Mouse (Mus musculus): ENCODE data around the gene Klf8. TPM values are rescaled to one million over a fixed set of nuclear protein-coding genes. Genes with fewer than 3 reads are reported as not detected.
"Not testable (repeated sequence)": the region's sequence is repeated elsewhere in the genome, so short reads cannot be mapped to it uniquely, and the experiment has no call there.

The Klf8 gene
- total RNA-seq (2021), result 1 to 10 TPM in 1 of 2 experiments, under 1 TPM in 1; 0.54 to 1.2 TPM
- long read RNA-seq, experiment 1, result 0 reads
- long read RNA-seq, experiment 2, result 0 reads

DNA sequence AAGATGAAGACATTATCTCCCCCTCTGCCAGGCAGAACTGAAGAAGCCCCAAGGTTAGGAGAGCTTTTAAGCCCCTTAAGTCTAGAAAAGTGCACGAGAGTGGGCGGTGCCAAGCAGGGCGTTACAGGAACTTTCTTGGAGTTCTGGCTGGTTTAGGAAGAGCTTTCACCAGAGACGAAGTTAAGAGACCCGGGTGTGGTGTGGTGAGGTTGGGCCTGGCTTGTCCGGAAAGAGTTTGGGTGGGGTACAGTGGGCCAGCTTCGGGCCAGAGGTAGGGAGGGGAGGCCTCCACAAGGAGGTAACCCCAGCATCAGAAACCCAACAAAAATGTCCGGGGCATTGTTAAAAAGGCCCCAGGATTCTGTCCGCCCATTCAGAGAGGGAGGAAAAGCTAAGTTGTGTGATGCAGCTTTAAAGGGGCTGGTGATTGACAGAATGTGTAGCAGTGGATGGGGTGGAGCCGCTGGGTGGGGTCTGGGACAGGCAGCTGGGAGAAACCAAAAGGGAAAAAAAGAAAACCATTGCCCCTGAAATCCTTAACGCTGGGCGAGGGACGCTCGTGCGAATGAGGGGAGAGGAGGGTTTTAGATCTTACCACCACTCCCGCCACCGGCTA, at the start of gene Klf8:
Gene Klf8, plus strand, starts transcription at position 163 of the 616 bp plus-strand sequence.
- no peak for DNase-seq

GRCm38 (mm10) chrX:153199185-153199584, 38.1 kb upstream of the Klf8 start:
- not testable (repeated sequence) for DNase-seq

DNA sequence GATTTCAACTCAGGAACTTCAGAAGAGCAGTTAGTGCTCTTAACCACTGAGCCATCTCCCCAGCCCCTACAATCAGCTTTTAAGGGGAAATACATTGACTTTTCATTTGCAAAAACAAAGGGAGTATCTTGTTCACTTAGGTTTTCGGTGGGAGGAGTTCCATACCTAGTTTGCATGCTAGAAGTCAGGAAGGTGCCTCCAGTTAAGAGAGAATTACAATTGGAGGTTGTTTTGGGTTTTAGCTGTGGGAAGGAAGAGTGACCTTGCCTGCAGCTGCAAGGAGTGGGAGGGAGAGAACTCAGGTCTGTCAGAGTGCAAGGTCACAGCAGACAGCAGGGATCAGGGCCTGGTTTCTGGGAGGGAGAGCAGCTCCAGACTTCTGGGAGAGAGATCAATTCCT, 26.2 kb upstream of the Klf8 start:
- no peak for DNase-seq

GRCm38 (mm10) chrX:153231240-153231639, 6.0 kb upstream of the Klf8 start:
- no peak for DNase-seq

GRCm38 (mm10) chrX:153233255-153233654, 4.0 kb upstream of the Klf8 start:
- DNase-seq, result no peak

DNA sequence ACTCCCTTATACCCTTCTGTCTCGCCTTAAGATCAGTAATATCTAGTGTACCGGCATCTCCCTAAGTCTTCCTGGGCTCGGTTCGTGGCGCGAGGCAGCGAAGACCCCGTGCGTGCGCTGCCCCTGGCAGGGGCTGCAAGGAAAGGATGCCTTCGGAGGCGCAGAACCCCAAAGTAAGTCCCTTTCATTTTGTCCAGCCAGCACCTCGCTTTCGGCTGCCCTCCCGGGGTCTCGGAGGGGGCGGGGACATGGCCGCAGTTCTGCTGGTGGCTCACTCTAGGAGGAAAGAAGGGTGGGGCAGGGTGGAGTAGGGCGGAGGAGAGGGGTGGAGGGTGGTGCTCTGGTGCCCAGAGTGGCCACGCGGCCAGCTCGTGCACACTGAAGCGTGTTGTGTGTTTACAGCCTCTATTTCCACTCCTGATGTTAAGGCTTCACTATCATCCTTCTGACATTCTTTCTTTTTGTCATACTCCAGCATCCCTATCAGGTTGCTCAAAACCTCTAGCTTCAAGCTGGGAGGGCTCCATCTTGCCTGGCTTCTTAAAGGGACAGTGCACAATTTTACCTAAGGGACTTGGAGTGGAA, 746 bp downstream of the Klf8 start:
- DNase-seq, result peak; percentile 7

DNA sequence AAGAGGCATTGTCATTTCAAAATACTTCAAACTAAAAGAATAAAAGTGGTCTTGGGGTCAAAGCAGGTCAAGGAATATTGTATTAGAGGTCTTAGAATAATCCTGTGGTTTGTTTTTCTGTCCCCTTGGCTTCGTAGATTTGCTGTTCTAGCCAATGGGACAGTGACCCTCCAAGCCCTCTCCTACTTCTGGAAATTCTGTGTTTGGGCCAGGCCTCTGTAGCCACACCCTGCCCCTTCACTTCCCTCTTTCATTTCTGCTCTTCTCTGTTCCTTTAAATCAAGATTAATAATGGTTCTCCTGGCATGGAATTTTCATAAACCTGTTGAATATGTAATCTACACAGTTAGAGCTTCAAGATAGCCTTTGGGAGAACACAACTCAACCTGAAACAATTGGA, 17.0 kb downstream of the Klf8 start:
- DNase-seq, result no peak

- DNase-seq, result no peak
Observed at GRCm38 (mm10) chrX:153255504-153255903, 18.2 kb downstream of the Klf8 start.

DNA sequence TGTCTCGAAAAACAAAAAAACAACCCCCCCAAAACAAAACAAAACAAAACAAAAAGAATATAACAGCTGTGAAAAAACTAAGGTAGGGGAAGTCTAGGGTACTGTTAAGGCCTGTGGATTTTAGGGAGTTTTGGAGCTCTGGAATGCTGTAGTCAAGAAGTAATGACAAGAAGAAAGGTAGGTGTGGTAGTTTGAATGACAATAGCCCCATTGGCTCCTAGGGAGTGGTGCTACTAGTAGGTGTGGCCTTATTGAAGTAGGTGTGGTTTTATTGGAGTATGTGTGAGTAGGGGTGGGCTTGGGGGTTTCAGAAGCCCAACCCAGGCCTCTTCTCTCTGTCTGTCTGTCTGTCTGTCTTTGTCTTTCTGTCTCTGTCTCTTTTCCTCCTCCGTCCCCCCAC, 44.9 kb downstream of the Klf8 start:
- DNase-seq, result no peak

GRCm38 (mm10) chrX:153311356-153311755, 74.1 kb downstream of the Klf8 start:
- no peak for DNase-seq

GRCm38 (mm10) chrX:153323105-153323504, 85.8 kb downstream of the Klf8 start:
- no peak for DNase-seq

DNA sequence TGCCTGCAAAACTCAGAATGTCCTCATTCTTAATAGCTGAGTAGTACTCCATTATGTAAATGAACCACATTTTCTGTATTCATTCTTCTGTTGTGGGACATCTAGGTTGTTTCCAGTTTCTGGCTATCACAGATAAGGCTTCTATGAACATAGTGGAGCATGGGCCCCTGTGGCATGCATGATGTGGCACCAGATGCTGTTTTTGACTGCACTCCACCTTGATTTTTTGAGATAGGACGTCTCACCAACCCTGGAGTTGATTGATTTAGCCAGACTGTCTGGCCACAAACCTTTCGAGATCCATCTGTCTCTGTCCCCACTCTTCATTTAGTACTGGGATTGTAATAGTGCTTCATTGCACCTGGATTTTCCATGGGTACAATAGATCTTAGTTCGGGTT, 96.9 kb downstream of the Klf8 start:
- not testable (repeated sequence) for DNase-seq

GRCm38 (mm10) chrX:153359331-153360215, 122.3 kb downstream of the Klf8 start:
- peak; percentile 4 for DNase-seq

- DNase-seq, result peak; percentile 8
Observed at GRCm38 (mm10) chrX:153360216-153360590, 122.9 kb downstream of the Klf8 start.

- no peak for DNase-seq
Observed at GRCm38 (mm10) chrX:153360666-153361269, 123.5 kb downstream of the Klf8 start.

DNA sequence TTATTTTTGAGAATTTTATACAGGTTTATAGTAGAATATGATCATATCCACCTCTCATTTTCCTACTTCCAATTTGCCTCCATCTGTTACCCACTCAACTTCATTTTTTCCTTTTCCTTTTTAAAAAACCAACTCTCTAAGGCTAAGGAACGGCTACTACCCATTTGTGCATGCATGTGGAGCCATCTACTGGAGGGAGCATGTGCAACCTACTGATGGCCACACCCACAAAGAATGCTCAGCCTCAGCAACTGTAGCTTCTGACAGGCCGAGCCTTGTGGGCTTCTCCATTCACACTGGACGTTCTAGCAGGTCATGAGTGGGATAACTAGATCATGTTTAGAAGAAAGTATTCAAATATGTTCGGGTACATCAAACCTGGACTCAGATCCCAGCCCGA, 129.5 kb downstream of the Klf8 start:
- peak; percentile 14 for DNase-seq

- no peak for DNase-seq
Observed at GRCm38 (mm10) chrX:153369780-153370179, 132.5 kb downstream of the Klf8 start.

- no peak for DNase-seq
Observed at GRCm38 (mm10) chrX:153375105-153375504, 137.8 kb downstream of the Klf8 start.

- DNase-seq, result no peak
Observed at GRCm38 (mm10) chrX:153381753-153382152, 144.5 kb downstream of the Klf8 start.

- no peak for DNase-seq
Observed at GRCm38 (mm10) chrX:153389291-153389690, 152.0 kb downstream of the Klf8 start.

GRCm38 (mm10) chrX:153417067-153417466, 179.8 kb downstream of the Klf8 start:
- DNase-seq, result no peak

- DNase-seq, result no peak
Observed at GRCm38 (mm10) chrX:153433659-153434293, 196.5 kb downstream of the Klf8 start.
